Mouse (Mus musculus): ENCODE measurements at regions not wholly inside any gene's neighbourhood (a gene's known extent, or its start where the extent isn't known, plus 50 kb on each side); places are given as distances from the start of the nearest gene placed in this dataset.

DNA sequence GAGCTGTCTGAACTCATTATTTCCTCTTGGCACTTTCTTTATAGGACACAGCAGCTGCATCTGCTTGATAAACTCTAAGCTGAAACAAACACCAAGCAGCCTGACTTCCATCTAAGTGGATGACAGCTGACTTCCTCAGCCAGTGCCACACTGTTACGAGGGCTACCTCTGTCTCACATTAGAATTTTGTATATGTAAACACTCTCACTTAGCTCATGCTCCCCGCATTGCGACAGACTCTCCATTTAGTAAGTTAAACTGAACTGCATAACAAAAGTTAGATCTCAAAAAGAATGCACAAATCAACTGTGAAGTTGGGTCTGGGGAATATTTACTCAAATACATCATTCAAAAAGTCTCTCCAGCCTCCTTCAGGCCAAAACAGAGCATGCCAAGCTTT, 432.1 kb downstream of the Dcdc2c start:
- TF ChIP-seq EP300 (optimal IDR thresholded peaks at IDR 0.05), result no peak
- TF ChIP-seq CTCF (IDR thresholded peaks at IDR 0.05; ENCODE audit: low read depth), result peak; percentile 24

All from stomach, postnatal 0 days (tissue).